11 mouse cellular contexts compared by ENCODE assay signal in genomic region chr1:118359071-118359761, GRCm38 (mm10). TPM values are rescaled to one million over a fixed set of nuclear protein-coding genes. Genes with fewer than 3 reads are reported as not detected.
DNase-seq lines count a peak whose midpoint lies in the region; ATAC-seq and TF ChIP-seq lines count a peak whose summit lies in the region.
"Had no signal": no experiment of that assay in that cellular context is flagged by ENCODE, and none has a peak within 500 bp of the region (broad histone marks: within the 10 kb centered on the region; RNA-seq: fewer than 3 reads in every experiment).

No protein-coding gene starts in this region.

- H3K4me1 ChIP-seq in heart, embryonic 11.5 days (ENCODE audit: control insufficient read depth, insufficient read depth, low read length), result no peaks in the 10 kb centered on the region
- H3K4me1 ChIP-seq: intestine, embryonic 15.5 days had no signal

- no peaks in the 10 kb centered on the region for H3K9me3 ChIP-seq in heart, embryonic 11.5 days (replicated peaks; ENCODE audit: control insufficient read depth, low read length)
- H3K9me3 ChIP-seq: intestine, embryonic 15.5 days had no signal

- H3K36me3 ChIP-seq in heart, embryonic 11.5 days (ENCODE audit: control insufficient read depth, insufficient read depth, low read length), result no peaks in the 10 kb centered on the region
- H3K36me3 ChIP-seq: intestine, embryonic 15.5 days had no signal

- no peak overlapping the region for H3K9ac ChIP-seq in heart, embryonic 11.5 days (ENCODE audit: low read depth, low read length)
- H3K9ac ChIP-seq: intestine, embryonic 15.5 days had no signal

- 58% methylated on average over 6 of the region's 6 CpGs for WGBS in heart, embryonic 11.5 days (ENCODE audit: insufficient replicate concordance)

- peak; percentile 97 for DNase-seq in heart, adult 11 months
- peak; percentile 33 for DNase-seq in Patski (ENCODE audit: low read depth, low spot score)
- DNase-seq in heart, postnatal 10 days, result peak; percentile 75 to 78
- no peak for DNase-seq in ovary, postnatal 14 days (ENCODE audit: low spot score)
- no peak for DNase-seq in urinary bladder, postnatal 4 days (ENCODE audit: low spot score in 2 of 2)
- DNase-seq in left cerebral cortex, adult 8-10 months (ENCODE audit: low spot score in 2 of 2), result no peak
- DNase-seq: thymus, adult 2 months had no signal

- CTCF ChIA-PET in Patski (lab: Charles Lee), result interaction anchor here (0.6 to 1.5 kb wide), 6 partner anchors 9 to 134 kb away, joined by 3 to 4 read pairs (median 3); no protein-coding TSS in a partner anchor

- intact Hi-C loops in heart, postnatal 10 days (cut with DNase I), result loop anchor here (2.0 kb wide), 1 partner anchor 16 kb away; no protein-coding TSS in a partner anchor

- H3K27ac ChIP-seq in heart, embryonic 11.5 days (ENCODE audit: low read depth, low read length), result no peak overlapping the region
- H3K27ac ChIP-seq: intestine, embryonic 15.5 days; macrophage had no signal

- POLR2A ChIA-PET in Patski (lab: Charles Lee), result interaction anchor here (1.2 kb wide), 2 partner anchors 11 to 21 kb away, joined by 3 to 5 read pairs; no protein-coding TSS in a partner anchor

- H3K4me3 ChIP-seq in heart, embryonic 11.5 days (ENCODE audit: low read depth, low read length), result no peak overlapping the region
- H3K4me3 ChIP-seq: intestine, embryonic 15.5 days had no signal

- H3K4me2 ChIP-seq in heart, embryonic 11.5 days, result no peak overlapping the region
- H3K4me2 ChIP-seq: intestine, embryonic 15.5 days had no signal

- no peak for TF ChIP-seq CTCF in Patski (IDR thresholded peaks at IDR 0.05)

- in situ Hi-C loops in Patski (cut with MboI; ENCODE audit: low pct_unique_long_range_greater_than_20kb), result no loop called here

- H3K27me3 ChIP-seq in heart, embryonic 11.5 days (ENCODE audit: control insufficient read depth, insufficient read depth, low read length), result no peaks in the 10 kb centered on the region
- no peaks in the 10 kb centered on the region for H3K27me3 ChIP-seq in Patski
- H3K27me3 ChIP-seq: intestine, embryonic 15.5 days had no signal

- ATAC-seq in heart, embryonic 11.5 days (replicated peaks; ENCODE audit: insufficient number of reproducible peaks, low FRiP score, low TSS enrichment), result no peak
- ATAC-seq in Patski, result peak; percentile 45
- ATAC-seq in erythroid progenitor cell, adult 5-6 weeks (replicated peaks; ENCODE audit: low FRiP score, poor library complexity, severe bottlenecking), result 0 out of 2 replicates have a peak, but pooled peaks have one; percentile 10
- ATAC-seq: intestine, embryonic 15.5 days had no signal

RNA-seq across cellular contexts. Expression of gene Clasp1, which starts 29.6 kb away (rescaled TPM):
- polyA plus RNA-seq in heart, embryonic 11.5 days (2014; fragmentation: Nextera tagmentation; extraction: Ambion mirVana), result 87.3 and 90.0 TPM in 2 replicates
- 39.0 TPM for polyA plus RNA-seq in Patski (2021)
- 40.7 and 55.8 TPM in 2 replicates for total RNA-seq in erythroid progenitor cell, adult 5-6 weeks (2015; ENCODE audit: low replicate concordance)
- 34.4 and 45.4 TPM in 2 replicates for total RNA-seq in erythroid progenitor cell, adult 5-6 weeks (2017; ENCODE audit: low replicate concordance)
- 100 to 1,000 TPM; 341 to 384 TPM for total RNA-seq in heart, postnatal 10 days (2021)
- total RNA-seq in left cerebral cortex, adult 8-10 months (2022), result 100 to 1,000 TPM; 104 to 124 (median 113) TPM

RNA-seq across cellular contexts. Expression of gene Nifk, which starts 37.6 kb away (rescaled TPM):
- polyA plus RNA-seq in heart, embryonic 11.5 days (2014; fragmentation: Nextera tagmentation; extraction: Ambion mirVana), result 56.7 and 62.7 TPM in 2 replicates
- 53.3 TPM for polyA plus RNA-seq in Patski (2021)
- 15.5 and 41.5 TPM in 2 replicates for total RNA-seq in erythroid progenitor cell, adult 5-6 weeks (2015; ENCODE audit: low replicate concordance)
- 10.7 and 16.4 TPM in 2 replicates for total RNA-seq in erythroid progenitor cell, adult 5-6 weeks (2017; ENCODE audit: low replicate concordance)
- 10 to 100 TPM; 20.4 to 23.7 TPM for total RNA-seq in heart, postnatal 10 days (2021)
- total RNA-seq in left cerebral cortex, adult 8-10 months (2022), result 10 to 100 TPM; 17.6 to 22.6 (median 19.9) TPM

RNA-seq across cellular contexts. Expression of gene Tsn, which starts 47.7 kb away (rescaled TPM):
- 225 and 226 TPM in 2 replicates for polyA plus RNA-seq in heart, embryonic 11.5 days (2014; fragmentation: Nextera tagmentation; extraction: Ambion mirVana)
- 143 TPM for polyA plus RNA-seq in Patski (2021)
- total RNA-seq in erythroid progenitor cell, adult 5-6 weeks (2015; ENCODE audit: low replicate concordance), result 19.8 and 78.8 TPM in 2 replicates
- total RNA-seq in erythroid progenitor cell, adult 5-6 weeks (2017; ENCODE audit: low replicate concordance), result 54.2 and 66.1 TPM in 2 replicates
- 10 to 100 TPM; 93.9 to 94.2 TPM for total RNA-seq in heart, postnatal 10 days (2021)
- 100 to 1,000 TPM; 113 to 126 (median 120) TPM for total RNA-seq in left cerebral cortex, adult 8-10 months (2022)

Comparison
In these comparisons a context has a peak if more than half of its experiments do, and no peak if none do; other contexts are left out.
1. DNase-seq: peak in heart, adult 11 months (single experiment), Patski (single experiment) and heart, postnatal 10 days (2 of 2); none in ovary, postnatal 14 days (single experiment), urinary bladder, postnatal 4 days (0 of 2) and left cerebral cortex, adult 8-10 months (0 of 2).